Mouse (Mus musculus) retina, postnatal 7 days (tissue): Measurements from ENCODE around the gene Rsph1.

Experiments used
- DNase-seq: peaks from one replicate; pipeline ENCODE4 v3.0.0-alpha.2; 2012; ENCODE audit warnings: low read depth, low spot score

Gene Rsph1

GRCm38 (mm10) chr17:31304895-31305775 is 28.0 kb upstream of the Rsph1 start:
- DNase-seq: no peak

GRCm38 (mm10) chr17:31303401-31303800 is 26.2 kb upstream of the Rsph1 start:
- no peak for DNase-seq

GRCm38 (mm10) chr17:31300736-31301135 is 23.6 kb upstream of the Rsph1 start:
- DNase-seq: no peak

- DNase-seq: no peak
These were observed 22.8 kb upstream of the Rsph1 start for GRCm38 (mm10) chr17:31299981-31300380.

- no peak for DNase-seq
These were observed 21.4 kb upstream of the Rsph1 start for GRCm38 (mm10) chr17:31298419-31299209.

GRCm38 (mm10) chr17:31297521-31297939 is 20.3 kb upstream of the Rsph1 start:
- no peak for DNase-seq

- peak; percentile 41 for DNase-seq
These were observed 19.0 kb upstream of the Rsph1 start for GRCm38 (mm10) chr17:31295892-31296781.

GRCm38 (mm10) chr17:31295215-31295891 is 18.2 kb upstream of the Rsph1 start:
- no peak for DNase-seq

GRCm38 (mm10) chr17:31294363-31295214 is 17.4 kb upstream of the Rsph1 start:
- DNase-seq: no peak

GRCm38 (mm10) chr17:31290859-31291258 is 13.7 kb upstream of the Rsph1 start:
- DNase-seq: no peak

GRCm38 (mm10) chr17:31290311-31290710 is 13.1 kb upstream of the Rsph1 start:
- no peak for DNase-seq

- DNase-seq: no peak
These were observed 12.0 kb upstream of the Rsph1 start for GRCm38 (mm10) chr17:31288999-31289726.

GRCm38 (mm10) chr17:31287216-31287615 is 10.0 kb upstream of the Rsph1 start:
- DNase-seq: no peak

- DNase-seq: no peak
These were observed 9.3 kb upstream of the Rsph1 start, which contains the start of gene Slc37a1 for GRCm38 (mm10) chr17:31286492-31286891. TSS of gene Slc37a1 (plus strand) at chr17:31286792.

- no peak for DNase-seq
These were observed 8.7 kb upstream of the Rsph1 start for GRCm38 (mm10) chr17:31285867-31286266.

GRCm38 (mm10) chr17:31282687-31283053 is 5.5 kb upstream of the Rsph1 start:
- no peak for DNase-seq

- no peak for DNase-seq
These were observed 4.9 kb upstream of the Rsph1 start for GRCm38 (mm10) chr17:31281830-31282686.

GRCm38 (mm10) chr17:31280269-31280668 is 3.1 kb upstream of the Rsph1 start:
- no peak for DNase-seq
